Mouse (Mus musculus) cerebellum, adult 18-20 months (tissue): Measurements from ENCODE around the gene Zyg11a.
"Not testable (repeated sequence)": the region's sequence is repeated elsewhere in the genome, so short reads cannot be mapped to it uniquely, and the experiment has no call there.

Source experiments
- DNase-seq, 2 experiments: peaks; one replicate each; pipeline ENCODE4 v3.0.0; 2021

Zyg11a gene

DNA sequence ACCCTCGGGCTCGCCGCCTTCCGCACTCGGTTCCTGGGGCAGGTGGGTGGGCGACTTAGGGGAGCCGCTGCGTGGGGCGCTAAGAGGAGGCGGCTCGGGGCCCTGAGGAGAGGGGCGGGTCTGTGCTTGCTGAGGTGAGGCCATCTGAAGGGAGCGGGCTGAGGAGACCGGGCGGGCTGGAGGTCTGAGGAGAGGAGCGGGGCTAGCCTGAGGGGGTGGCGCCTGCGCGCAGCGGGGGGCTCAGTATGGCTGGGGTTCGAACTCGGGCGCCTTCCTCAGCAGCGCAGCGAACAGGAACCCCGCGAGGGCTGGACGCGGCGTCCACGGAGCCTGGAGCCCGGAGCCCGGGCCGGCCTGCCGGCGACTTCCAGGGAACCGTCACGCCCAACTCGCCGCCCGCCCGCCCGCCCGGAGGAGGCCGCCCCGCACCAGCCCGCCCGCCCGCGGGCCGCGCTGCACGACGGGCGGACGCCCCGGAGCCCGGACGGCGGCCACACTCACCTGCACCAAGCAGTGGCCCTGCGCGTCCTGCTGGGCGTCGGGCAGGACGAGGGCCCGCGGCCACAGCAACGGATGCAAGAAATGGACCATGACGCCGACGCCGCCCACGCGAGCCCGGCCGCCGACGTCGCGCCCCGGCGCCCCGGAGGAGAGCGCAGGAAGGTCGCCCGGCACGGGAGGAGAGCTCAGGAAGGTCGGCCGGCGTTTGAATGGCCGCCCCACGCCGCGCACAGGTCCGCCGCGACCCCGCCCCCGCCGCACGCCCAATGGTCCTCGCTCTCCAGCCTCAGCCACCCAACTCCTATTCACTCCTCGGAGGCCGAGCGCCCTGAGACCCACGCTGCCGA, at the start of gene Zyg11a:
Gene Zyg11a, minus strand, starts transcription at position 717 of the 848 bp plus-strand sequence.
- DNase-seq = no peak

DNA sequence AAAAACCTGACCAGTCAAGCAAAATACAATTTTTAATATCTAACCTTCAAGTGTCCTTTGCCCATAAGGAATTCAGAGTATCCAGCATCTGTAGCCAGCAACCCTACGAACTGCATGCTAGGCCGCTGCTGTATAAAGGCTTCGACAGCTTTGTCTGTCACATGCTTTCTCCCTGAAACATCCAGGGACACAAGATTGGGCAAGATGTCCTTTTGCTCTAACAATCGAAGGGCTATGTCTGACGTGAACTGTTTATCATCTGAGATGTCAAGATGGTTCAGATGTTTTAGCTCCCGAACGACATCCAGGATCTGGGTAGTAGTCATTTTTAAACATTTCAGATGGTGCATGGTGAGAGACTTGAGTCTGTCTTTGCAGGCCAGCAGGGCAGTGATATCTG, 47.9 kb upstream of the Zyg11a start:
- no peak for DNase-seq

DNA sequence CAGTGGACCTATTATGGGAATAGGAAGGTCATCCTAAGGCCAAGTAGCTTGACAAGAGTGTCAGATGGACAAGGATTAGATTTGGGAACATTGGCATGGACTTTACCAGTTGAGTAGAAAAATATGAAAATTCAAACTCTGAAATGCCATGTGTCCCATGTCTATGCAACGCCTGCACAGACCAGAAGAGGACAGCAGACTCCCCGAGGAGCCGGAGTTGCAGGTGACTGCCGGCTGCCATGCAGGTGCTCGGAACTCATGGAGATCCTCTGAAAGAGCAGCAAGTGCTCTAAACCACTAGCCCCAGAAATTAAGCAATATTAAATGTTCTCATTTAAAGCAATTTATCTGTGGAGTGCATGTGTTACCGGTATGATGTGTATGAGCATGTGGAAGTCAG, 35.5 kb upstream of the Zyg11a start:
- no peak for DNase-seq

DNA sequence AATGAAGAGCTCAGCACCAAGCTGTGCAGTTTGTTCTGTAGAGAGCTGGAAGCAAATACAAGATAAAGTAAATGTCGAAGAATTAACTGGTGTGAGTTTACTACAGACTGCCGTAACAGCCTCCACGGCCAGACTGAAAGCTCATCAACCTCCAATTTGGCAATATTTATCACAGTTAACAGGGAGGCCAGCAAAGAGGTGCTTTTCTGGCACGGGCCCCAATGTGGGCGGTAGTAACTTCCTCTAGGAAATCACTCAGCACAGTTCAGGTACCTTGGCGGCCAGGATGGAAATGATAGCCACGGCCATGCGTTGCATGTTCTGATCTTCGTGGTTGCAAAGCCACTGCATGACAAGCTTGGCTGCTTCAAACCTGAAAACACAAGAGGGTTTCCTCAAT, 32.7 kb upstream of the Zyg11a start:
- no peak for DNase-seq

DNA sequence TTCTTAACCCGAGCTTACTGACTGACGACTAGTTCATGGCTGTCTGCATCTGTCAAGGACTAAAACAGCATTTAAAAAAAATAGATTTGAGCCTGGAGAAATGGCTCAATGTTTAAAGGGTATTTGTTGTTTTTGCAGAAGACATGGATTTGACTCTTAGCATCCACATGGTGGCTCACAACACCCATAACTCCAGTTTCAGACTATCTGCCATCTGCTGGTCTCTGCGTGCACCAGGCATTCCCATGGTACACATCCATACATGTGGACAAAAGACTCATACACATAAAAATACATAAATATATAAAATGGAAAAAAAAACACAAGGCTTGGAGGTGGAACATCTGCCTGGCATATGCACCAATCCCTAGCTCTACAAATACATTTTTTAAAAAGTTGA, 31.5 kb upstream of the Zyg11a start:
- DNase-seq = no peak

DNA sequence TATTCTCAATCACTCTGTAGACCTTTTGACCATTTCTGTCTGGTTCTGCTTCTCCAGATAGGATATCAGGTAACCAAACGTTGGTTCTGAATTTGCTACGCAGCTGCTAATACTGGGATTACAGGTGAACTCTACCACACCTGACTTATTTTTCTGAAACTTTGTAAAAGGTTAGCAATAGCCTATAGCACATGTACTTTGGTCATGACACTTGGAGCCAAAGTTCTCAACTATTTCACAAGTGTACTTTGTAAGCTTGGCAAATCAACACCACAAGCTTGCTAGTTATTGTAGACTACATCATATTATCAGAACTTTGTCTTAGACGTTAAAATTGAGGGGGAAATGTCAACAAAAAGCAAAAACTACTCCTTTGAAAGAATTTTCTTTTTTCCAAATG, 15.8 kb upstream of the Zyg11a start:
- DNase-seq = no peak

DNA sequence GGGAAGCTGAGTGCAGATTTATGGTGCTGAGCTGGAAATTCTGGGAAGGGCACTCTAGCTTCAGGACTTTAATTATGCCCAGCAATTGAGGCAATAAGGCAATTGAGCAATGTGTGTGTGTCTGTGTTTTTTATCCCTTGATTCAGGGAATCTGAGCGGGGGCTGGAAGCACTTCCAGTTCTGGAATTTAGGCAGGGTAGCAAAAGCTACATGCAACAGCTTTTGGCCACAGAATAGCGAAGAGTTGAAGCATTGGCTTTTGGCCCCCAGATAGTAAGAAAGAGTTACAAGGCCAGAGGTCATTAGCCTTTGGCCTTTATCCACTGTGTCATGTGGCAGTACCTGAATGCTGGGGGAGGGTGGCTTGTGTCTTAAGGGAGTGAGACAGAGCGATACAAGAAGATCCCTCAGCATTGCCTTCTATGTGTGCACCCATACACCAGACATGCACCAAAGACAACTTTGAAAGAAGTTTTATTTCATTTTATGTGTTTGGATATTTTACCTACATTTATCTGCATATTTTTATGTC, 7.6 kb upstream of the Zyg11a start:
- DNase-seq = no peak

DNA sequence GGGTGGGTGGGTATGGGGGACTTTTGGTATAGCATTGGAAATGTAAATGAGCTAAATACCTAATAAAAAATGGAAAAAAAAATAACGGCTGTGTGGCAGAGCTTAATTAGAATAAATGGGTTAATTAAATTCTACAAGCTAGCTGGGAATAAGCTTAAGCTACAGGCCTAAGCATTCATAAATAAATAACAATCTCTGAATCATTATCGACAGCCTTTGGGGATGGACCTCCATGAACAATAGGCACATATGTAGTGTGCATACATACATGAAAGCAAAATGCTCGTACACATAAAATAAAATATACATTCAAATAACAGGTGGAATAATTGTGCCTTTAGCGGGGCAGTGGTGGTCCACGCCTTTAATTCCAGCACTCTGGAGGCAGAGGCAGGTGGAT, 4.7 kb upstream of the Zyg11a start:
- no peak for DNase-seq

DNA sequence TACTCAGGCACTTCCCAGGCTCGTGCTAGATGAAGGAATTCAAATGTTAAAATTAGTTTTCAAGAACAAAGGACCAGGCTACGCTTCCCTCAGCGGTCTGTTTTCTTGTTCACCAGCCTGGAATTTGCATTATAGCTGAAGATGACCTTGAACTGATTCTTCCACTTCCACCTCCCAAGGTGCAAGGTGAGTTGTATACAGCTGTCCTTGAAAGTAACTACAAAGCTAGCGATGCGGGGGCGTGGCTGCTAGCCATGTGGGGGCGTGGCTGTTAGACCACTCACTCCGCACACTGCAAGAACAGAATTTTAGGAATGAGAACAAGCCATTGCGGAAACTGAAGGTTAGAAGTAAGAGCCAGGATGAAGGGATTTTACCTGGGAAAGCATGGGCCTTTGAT, 1.2 kb upstream of the Zyg11a start:
- DNase-seq = no peak

DNA sequence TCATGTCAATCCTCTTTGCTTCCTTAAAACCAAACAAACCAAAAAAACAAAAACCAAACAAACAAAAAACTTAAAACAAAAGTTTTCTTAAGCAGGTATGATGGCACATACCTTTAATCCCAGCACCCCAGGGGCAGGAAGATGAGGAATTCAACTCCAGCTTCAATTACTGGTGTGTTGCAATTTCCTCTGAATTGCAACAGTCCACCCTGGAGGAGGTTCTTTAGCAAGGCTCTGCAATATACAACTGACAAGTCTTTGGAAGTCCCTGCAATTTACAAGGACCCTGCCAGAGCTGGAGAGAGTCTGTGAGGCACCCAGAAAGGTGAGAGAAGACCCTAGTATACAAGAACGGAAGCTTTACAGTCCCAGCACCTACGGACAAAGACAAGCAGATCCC, 4.8 kb downstream of the Zyg11a start:
- no peak for DNase-seq

DNA sequence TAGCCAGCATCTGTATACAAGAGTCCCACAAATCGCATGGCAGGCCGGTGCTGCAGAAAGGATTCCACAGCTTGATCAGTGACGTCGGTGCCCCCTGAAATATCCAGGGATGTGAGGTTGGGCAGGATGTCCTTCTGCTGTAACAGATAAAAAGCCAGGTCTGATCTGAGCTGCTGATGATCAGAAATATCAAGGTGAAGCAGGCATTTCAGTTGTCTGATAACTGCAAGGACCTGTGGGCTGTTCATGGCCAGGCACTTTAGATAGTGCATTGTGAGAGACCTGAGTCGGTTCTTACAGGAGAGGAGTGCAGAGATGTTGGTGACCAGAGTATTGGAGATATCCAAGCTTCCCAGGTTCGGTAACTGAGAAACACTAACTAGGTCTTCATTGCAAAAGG, 13.2 kb downstream of the Zyg11a start:
- no peak for DNase-seq

DNA sequence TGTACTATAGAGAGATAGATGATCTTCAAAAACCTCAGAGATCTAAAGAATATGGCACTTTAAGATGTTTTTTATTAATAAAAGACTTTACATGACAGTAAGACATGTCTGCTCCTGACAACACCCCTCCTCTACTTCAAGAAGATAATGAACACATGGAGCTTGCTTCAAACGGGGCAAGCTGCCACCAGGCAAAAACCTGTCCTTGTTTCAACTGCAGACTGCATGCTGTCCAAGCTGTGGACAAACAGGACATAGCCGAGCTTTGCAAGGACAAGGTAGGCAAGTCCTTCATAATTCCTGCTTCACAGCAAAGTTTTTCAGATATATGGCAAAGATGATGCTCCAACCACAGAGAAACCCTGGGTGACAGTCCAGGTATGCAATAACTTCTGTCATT, 18.6 kb downstream of the Zyg11a start:
- peak; percentile 47 to 51 for DNase-seq

DNA sequence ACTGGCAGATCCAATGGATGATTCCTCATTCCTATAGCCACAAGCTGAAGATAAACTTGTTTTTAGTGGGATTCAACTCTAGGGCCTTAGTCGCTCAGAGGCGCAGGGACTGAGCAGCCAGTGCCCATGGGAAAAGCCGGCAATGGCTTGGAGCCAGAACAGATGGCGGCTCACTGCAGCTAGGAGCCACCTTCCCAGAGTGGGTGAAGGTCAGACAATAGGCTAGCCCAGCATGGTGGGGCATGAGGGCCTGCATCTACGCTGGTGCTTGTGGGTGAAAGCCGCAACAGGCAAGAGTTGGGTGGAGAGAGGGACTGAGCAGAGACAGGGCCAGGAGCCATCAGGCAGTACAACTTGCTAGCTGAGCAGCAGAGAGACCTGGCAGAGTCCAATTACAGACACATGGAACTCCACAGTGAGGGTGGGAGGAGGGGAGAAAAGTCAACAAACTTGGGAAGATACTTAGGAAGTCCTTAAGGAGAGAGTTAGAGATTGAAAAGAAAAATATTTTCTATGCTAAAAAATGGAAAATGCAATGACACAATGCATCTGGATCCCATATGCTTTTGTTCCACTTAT, 21.5 kb downstream of the Zyg11a start:
- peak; percentile 64 to 70 for DNase-seq

DNA sequence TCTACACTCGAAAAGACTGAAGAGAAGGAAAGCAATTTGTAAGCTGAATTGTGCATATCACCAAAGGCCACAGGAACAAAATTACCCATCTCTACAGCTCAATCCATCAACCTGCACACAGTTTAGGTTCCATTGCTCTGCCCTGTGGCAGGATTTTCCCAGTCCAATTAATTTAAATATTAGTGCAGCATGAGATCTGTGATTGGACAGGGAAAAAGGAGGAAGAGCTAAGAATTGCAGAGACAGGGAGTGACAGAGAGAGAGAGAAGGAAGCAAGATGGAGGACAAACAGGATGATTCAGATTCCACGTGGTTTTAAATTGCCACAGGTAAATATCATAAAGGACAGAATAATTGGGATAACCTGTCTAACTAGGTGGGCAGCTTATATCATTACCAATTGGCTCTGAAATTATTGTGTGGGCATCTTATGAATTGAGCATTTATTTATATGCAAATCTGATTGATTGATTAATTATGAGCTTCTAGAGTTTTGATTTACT, 25.0 kb downstream of the Zyg11a start:
- no peak for DNase-seq

DNA sequence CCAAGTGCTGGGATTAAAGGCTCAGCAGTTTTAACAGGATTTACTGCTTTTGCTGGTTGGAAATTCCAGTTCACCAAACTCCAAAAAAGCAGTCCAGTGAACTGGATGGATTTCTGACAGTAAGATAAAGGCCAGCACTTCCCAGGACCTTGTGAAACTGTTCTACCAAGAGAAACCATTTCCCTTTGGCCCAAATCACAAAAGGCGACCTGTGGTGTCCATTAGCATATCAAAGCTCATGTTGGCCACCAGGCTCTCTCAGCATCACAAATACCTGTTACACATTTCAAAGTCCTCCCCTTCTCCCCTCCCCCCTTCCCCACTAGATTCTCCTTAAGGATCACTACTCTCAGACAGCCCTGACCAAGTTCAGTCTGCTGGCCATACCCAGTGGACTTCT, 35.6 kb downstream of the Zyg11a start:
- no peak for DNase-seq

DNA sequence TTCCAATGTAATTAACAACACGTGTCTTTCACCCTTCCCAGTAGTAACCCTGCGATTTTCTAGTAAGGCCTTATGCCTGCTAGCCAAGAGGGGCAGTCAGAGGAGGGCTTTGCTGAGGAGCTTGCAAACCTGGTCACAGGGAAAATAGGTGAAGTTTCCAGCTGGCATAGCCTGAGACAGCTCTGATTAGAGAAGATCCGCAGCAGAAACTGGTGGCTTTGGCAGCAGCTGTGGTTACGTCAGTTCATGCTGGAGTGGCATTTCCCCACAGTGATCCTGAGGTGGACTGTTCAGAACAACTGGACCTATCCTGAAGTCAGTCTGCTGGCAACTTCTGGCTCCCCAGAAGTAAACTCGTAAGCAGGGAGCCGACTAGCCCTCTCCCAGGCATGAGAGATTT, 49.8 kb downstream of the Zyg11a start:
- DNase-seq = no peak

DNA sequence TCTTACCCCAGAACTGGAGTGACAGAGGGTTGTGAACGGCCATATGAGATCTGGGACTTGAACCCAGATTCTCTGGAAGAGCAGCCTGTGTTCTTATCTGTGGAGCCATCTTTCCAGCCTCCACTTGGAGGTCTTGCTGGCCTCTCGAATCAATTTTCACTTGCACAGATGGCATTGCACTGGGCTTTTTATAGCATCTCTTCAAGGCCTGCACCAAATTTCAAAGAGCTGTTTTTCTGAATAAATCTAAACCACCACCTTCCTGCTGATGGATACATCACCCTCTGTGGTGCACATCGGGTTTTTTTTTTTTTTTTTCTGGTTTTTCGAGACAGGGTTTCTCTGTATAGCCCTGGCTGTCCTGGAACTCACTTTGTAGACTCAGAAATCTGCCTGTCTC, 51.0 kb downstream of the Zyg11a start:
- no peak for DNase-seq

DNA sequence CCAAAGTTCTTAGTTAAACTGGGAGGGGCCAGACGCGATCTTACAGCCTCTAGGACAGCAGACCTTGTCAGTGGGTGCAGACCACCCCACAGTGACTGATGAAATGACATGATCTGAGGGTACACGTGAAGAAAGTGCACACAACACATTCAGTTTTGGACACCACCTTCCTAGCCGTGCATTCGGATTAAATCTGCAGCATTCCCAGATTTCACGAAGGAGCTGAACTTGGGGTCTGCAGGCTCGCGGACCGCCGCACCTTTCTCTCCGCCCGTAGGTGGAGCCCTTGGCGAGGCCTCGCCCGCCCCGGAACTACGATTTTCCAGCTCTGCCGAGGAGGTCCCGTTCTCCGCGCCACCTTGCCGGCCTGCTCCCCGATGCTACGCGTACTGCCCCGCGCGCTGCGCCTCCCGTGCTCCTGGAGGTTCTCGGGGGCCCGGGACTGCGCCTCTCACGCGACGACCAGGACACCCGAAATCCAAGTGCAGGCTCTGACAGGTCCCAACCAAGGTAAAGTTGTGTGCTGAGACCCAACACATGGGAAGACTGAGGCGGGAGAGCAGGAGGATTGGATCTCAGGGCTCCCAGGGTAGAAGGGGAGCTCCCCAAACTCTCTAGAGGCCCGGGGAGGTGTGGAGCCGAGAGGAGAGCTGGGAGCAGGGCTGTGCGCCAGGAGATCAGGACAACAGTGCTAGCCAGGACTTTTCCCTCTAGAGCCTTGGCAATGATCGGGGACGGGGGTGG, 52.5 kb downstream of the Zyg11a start, which contains the start of gene Echdc2:
Gene Echdc2, plus strand, starts transcription at position 286 of the 744 bp plus-strand sequence.
- peak; percentile 59 to 66 for DNase-seq

DNA sequence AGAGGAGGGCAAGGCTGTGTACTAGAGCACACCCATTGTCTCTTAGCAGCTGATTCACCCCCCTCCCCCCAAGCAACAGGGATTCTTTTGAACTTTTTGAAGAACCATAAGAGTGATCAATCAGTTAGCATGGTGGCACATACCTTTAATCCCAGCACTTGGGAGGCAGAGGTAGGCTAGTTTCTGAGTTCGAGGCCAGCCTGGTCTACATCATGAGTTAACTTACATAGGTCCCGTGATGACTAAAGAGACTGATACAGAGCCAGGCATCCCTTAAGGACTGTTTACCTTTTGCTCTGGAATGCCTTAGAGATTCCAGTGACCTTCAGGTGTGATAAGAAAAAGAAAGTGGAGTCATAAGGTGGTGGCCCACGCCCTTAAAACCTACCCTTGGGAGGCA, 54.6 kb downstream of the Zyg11a start:
- DNase-seq = no peak

DNA sequence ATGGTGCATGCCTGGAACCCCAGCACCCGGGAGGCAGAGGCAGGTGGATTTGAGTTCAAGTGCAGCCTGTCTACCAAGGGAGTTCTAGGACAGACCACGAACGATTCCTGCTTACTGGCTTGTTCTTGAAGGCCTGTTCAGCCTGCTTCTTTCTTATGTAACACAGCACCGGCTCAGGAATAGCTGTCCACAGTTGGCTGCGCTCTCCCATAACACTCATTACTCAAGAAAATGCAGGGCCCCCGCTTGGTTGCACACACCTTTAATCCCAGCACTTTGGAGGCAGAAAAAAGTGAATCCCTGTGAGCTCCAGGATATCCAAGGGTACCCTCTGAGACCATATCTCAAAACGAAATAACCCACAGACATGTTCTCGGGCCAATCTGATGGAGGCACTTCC, 55.9 kb downstream of the Zyg11a start:
- no peak for DNase-seq

DNA sequence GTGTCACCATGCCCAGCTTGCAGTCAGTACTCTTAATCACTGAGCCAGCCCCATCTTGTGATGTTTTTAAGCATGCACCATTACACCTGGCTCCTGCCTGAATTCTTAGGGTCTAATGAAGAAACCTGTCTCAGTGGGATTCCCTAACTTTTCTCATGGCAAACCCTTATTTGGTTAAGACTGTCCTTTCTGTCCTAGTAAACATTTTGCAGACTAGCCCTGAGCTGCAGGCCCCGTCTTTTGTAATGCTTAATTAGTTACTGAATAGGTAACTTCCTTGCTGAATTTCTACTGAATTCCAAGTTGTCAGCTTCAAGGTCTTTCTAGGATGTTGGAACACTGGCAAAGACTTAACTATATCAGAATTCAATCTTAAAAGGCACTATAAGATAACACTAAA, 62.7 kb downstream of the Zyg11a start:
- DNase-seq = not testable (repeated sequence)

DNA sequence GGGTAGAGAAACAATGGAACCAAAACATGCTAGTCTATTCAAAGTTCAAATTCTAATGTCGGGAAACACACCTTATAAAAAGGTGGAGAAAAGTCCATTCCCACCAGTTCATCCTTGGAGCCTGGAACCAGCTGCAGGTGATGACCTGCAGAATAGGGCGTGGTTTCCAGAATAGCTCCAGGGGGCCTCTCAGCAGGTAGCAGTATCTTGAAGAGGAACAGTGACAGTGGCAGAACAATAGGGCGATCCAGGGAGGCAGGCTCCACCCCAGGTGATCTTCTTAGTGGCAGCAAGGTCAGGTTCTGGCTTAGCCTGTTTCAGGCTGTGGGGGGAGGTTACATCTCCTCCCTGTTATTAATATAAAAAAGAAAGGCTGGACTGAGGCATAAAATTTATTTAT, 72.3 kb downstream of the Zyg11a start:
- DNase-seq = not testable (repeated sequence)

DNA sequence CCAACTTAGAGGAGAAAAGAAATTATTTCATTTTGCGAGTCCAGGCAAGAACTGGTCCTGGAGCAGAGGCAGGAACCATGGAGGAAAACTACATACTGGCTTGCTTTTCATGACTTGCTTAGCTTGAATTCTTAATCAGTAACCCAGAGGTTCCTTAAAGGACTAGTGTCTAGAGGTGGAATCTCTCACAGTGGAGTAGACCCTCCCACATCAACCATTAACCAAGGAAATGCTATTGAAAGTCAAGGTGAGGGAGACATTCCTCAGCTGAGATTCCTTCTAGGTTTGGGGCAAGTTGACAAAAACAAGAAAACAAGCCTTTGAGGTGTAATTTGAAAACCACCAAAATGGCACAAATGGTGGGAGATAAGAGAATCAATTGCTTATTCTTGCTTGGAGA, 73.0 kb downstream of the Zyg11a start, which contains the start of gene Scp2:
Gene Scp2, minus strand, starts transcription at position 119 of the 400 bp plus-strand sequence.
- DNase-seq = no peak
